Mouse (Mus musculus) midbrain, embryonic 10.5 days (tissue): ENCODE results near the gene Gm5485. TPM values are rescaled to one million over a fixed set of nuclear protein-coding genes. Genes with fewer than 3 reads are reported as not detected.

ENCODE experiments used
- DNase-seq: peaks from one replicate; pipeline ENCODE4 v3.0.0-alpha.2; 2017; ENCODE audit warnings: low spot score
- H3K27ac ChIP-seq: fragments of 300-500 bp; sonication (generic); replicated peaks from 2 replicates; pipeline ENCODE4 v1.5.1; 2016; ENCODE audit warnings: mild to moderate bottlenecking
- H3K27me3 ChIP-seq: fragments of 300-500 bp; sonication (generic); 2 replicates; pipeline ENCODE4 v1.6.1; 2016; ENCODE audit warnings: low read depth, mild to moderate bottlenecking; ENCODE audit not compliant: poor library complexity, severe bottlenecking
- H3K36me3 ChIP-seq: fragments of 300-500 bp; sonication (generic); 2 replicates; pipeline ENCODE4 v1.6.1; 2016; ENCODE audit warnings: mild to moderate bottlenecking, moderate library complexity
- H3K4me1 ChIP-seq: fragments of 300-500 bp; sonication (generic); 2 replicates; pipeline ENCODE4 v1.6.1; 2016
- H3K4me3 ChIP-seq: fragments of 300-500 bp; sonication (generic); 2 replicates; pipeline ENCODE4 v1.5.1; 2016; ENCODE audit warnings: mild to moderate bottlenecking, moderate library complexity
- H3K9me3 ChIP-seq: fragments of 300-500 bp; sonication (generic); replicated peaks from 2 replicates; pipeline ENCODE4 v1.6.1; 2016; ENCODE audit warnings: mild to moderate bottlenecking
- WGBS: fragments of 180-500 bp; shearing (Covaris S2); methylation state at CpG from one replicate; pipeline ENCODE4 v1.1.7; 2016; 5-methylcytosine and 5-hydroxymethylcytosine counted together
- polyA plus RNA-seq: library from polyadenylated mRNA; unstranded; fragments of >200 nt; fragmentation: Nextera tagmentation; extraction: Ambion mirVana; gene quantifications from 2 replicates; pipeline ENCODE4 v1.2.1, GENCODE M21; 2016

The Gm5485 gene
- polyA plus RNA-seq, 1 experiment from 2014 or later: not detected

DNA sequence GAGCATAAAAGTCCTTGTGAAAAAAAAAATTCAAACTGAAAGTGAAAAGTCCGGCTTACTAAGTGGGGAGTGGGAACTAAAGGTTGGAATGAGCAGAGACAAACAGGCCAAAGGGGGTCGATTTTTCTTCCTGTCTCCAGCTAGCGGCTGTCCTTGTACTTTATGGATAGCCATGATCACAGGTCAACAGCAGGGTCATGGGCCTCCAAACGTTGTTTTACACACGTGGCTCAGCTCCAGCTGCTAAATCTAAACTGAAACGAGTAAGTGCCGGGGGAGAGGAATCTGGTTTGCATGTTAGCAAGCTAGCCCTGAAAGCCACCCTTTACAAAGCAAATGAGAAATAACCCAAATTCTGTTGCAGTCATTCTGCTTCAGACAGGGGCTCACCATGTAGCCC, 2.6 kb downstream of the Gm5485 start:
- Histone ChIP-seq H3K36me3 (no peaks in the 10 kb centered on the region), H3K4me3 (no peak overlapping the region), H3K9me3 (no peaks in the 10 kb centered on the region), H3K27ac (no peak overlapping the region), H3K27me3 (no peaks in the 10 kb centered on the region), H3K4me1 (0 out of 2 replicates have a peak, but pooled peaks cover 7% of the 10 kb centered on the region)
- no peak for DNase-seq
- WGBS: 81% methylated on average over 7 of the region's 7 CpGs

DNA sequence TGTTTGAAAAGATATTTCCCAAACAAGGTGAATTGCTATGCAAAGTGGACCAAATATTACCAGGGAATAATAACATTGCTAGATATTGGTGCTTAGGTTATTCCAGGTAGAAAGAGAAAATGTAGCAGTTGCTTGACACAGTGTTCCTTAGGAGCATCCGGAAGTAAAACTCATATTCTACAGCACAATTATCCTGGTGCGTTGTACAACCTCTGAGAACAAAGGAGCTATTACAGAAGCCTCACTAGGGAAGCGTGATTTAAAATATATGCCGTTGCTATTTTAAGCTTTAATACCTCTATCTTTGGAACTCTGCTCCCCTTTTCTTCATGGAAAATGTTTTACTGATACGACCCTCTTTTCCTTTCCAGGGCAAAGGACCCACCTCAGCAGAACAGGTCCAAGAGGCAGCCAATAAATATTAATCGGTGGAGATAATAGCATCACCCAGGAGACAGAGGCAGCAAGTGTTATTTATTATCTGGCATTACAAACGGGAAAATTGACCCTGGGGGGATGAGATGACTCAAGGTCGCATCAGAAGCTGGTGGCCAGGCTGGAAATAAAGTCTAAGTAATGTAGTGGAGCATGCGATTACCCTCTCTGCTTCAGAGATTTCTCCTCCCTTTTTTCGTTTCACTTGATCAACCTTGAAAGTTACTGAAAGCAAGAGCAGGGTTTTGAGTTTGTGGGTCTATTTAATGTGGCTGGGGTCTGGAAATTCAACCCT, 6.4 kb downstream of the Gm5485 start:
- Histone ChIP-seq H3K4me3 (no peak overlapping the region), H3K27ac (no peak overlapping the region), H3K27me3 (no peaks in the 10 kb centered on the region), H3K9me3 (no peaks in the 10 kb centered on the region), H3K36me3 (no peaks in the 10 kb centered on the region), H3K4me1 (0 out of 2 replicates have a peak, but pooled peaks cover 7% of the 10 kb centered on the region)
- no peak for DNase-seq
- 67% methylated on average over 10 of the region's 10 CpGs for WGBS

DNA sequence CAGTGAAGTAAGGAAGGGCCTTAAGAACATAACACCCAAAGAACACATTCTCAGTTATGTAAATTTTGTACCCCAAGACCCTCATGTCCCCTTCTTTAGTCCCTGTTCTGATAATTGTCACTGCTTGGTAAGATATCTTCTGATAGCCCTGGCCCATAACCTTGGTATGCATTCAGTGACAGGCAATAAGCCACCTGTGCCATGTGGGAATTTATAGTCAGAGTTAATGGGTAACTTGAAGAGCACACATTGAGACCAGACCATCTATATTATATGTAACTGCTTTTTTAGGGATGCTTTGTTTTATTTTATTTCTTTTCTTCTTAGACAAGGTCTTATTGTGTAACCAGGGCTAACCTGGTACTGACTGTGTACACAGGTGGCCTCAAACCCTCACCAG, 8.2 kb downstream of the Gm5485 start:
- Histone ChIP-seq H3K27ac (no peak overlapping the region), H3K36me3 (no peaks in the 10 kb centered on the region), H3K9me3 (no peaks in the 10 kb centered on the region), H3K27me3 (no peaks in the 10 kb centered on the region), H3K4me1 (0 out of 2 replicates have a peak, but pooled peaks cover 7% of the 10 kb centered on the region), H3K4me3 (no peak overlapping the region)
- DNase-seq: no peak

DNA sequence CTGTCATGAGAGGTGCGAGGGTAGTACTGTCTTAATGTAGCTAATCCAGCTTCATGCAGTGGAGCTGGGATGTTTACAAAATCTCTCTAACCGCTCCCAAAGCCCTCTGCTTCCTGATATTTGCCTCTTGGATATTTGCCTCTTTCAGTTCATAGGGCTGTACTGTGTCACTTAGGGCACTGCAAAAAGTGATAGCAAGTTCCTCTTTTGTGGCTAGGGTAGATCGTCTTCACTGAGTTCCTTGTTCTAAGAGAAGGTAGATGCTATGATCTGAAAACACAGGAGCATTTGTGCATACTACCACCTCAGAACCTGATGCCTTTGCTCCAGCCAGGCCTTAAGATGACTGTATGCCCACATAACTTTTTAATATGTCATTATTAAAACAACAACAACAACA, 8.8 kb downstream of the Gm5485 start:
- no peaks in the 10 kb centered on the region for H3K36me3 ChIP-seq
- no peaks in the 10 kb centered on the region for H3K27me3 ChIP-seq
- no peak overlapping the region for H3K4me3 ChIP-seq
- H3K4me1 ChIP-seq: 0 out of 2 replicates have a peak, but pooled peaks cover 7% of the 10 kb centered on the region
- no peaks in the 10 kb centered on the region for H3K9me3 ChIP-seq
- 94% methylated on average over 3 of the region's 3 CpGs for WGBS
- no peak overlapping the region for H3K27ac ChIP-seq
- no peak for DNase-seq

DNA sequence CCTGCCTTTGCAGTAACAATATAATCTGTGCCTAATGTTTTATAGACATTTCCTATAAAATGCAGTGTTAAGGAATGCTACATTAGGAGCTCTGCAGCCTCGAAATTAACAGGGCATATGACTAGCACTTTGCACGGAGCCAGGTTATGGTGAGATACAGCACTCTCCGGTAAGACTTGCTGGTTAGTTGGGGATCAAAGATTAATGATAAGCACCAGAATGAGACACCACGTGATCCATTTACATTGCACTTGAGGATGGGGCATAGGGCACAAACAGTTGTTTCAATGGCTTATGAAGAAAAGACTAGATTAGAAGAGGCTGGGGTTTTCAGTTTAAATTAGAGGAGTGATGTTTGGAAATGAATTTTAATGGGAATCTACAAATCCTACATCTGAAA, 9.3 kb downstream of the Gm5485 start:
- no peaks in the 10 kb centered on the region for H3K27me3 ChIP-seq
- no peak overlapping the region for H3K27ac ChIP-seq
- no peak for DNase-seq
- no peaks in the 10 kb centered on the region for H3K9me3 ChIP-seq
- 0 out of 2 replicates have a peak, but pooled peaks cover 7% of the 10 kb centered on the region for H3K4me1 ChIP-seq
- 82% methylated on average over 4 of the region's 4 CpGs for WGBS
- H3K36me3 ChIP-seq: no peaks in the 10 kb centered on the region
- no peak overlapping the region for H3K4me3 ChIP-seq

DNA sequence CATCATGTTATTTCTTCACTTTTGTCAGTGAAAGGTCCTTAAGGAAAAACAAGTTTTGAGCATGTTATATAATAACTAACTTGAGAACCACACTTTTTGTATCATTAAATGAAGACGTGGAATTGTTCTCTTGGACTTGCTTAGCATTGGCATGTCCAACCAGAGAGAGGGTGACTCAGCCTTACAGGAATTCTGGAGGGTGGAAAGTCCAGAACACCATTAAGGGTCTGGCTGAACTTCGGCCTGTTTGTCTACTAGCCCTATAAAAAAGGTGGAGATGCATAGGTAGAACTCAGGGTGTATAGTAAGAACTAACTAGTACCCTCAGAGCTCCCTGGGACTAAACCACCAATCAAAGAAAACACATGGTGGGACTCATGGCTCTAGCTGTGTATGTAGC, 16.9 kb downstream of the Gm5485 start:
- DNase-seq: no peak
- 90% methylated on average over 2 of the region's 2 CpGs for WGBS
- no peaks in the 10 kb centered on the region for H3K9me3 ChIP-seq

DNA sequence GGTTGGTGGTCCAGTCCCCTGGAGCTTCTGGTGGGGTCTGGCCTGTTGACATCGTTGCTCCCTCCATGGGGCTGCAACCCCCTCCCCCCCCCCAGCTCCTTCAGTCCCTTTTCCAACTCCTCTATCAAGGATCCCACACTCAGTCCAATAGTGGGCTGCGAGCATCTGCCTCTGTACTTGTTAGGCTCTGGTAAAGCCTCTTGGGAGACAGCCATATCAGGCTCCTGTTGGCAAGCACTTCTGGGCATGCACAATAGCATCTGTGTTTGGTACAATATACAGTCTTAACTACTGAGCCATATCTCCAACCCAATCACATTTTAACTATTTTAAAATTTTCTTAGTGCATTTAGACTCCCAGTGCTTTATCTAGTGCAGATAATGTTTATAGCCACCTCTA, 25.2 kb downstream of the Gm5485 start:
- 82% methylated on average over 2 of the region's 2 CpGs for WGBS
- Histone ChIP-seq H3K4me3 (no peak overlapping the region), H3K27me3 (no peaks in the 10 kb centered on the region), H3K27ac (no peak overlapping the region), H3K9me3 (no peaks in the 10 kb centered on the region), H3K4me1 (no peaks in the 10 kb centered on the region), H3K36me3 (no peaks in the 10 kb centered on the region)
- no peak for DNase-seq

More for the DNA sequence above, 16.9 kb downstream of the Gm5485 start:
- H3K4me1 ChIP-seq: no peaks in the 10 kb centered on the region
- H3K4me3 ChIP-seq: no peak overlapping the region
- no peaks in the 10 kb centered on the region for H3K36me3 ChIP-seq
- no peaks in the 10 kb centered on the region for H3K27me3 ChIP-seq
- no peak overlapping the region for H3K27ac ChIP-seq

DNA sequence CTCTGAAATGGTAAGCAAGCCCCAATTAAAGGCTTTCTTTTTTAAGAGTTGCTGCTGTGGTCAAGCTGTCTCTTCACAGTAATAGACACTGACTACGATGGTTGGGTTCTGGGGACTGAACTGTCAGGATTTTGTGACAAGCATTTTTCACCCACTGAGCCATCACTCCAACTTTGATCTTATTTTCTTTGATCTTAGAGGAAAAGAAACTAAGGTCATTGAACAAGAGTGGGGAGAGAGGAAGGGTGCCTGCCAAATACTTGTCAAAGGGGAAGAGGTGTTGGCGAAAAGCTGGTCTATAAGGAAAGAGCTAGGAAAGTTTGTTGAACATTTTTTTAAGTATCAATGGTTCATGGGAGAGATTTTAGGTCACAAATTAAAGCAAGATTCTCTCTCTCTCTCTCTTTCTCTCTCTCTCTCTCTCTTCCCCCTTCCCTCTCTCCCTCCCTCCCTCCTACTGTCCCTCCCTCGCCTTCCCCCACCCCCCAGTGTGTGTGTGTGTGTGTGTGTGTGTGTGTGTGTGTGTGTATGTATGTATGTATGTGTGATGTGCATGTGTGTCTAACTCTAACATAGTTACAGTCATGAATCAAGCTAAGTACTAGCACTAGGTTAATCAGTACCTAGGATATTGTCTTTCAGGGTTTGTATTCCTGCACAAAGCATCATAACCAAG, 28.5 kb downstream of the Gm5485 start:
- H3K9me3 ChIP-seq: no peaks in the 10 kb centered on the region
- H3K4me1 ChIP-seq: no peaks in the 10 kb centered on the region
- 68% methylated on average over 3 of the region's 3 CpGs for WGBS
- no peak overlapping the region for H3K27ac ChIP-seq
- no peak for DNase-seq
- H3K4me3 ChIP-seq: no peak overlapping the region
- no peaks in the 10 kb centered on the region for H3K36me3 ChIP-seq
- H3K27me3 ChIP-seq: no peaks in the 10 kb centered on the region

DNA sequence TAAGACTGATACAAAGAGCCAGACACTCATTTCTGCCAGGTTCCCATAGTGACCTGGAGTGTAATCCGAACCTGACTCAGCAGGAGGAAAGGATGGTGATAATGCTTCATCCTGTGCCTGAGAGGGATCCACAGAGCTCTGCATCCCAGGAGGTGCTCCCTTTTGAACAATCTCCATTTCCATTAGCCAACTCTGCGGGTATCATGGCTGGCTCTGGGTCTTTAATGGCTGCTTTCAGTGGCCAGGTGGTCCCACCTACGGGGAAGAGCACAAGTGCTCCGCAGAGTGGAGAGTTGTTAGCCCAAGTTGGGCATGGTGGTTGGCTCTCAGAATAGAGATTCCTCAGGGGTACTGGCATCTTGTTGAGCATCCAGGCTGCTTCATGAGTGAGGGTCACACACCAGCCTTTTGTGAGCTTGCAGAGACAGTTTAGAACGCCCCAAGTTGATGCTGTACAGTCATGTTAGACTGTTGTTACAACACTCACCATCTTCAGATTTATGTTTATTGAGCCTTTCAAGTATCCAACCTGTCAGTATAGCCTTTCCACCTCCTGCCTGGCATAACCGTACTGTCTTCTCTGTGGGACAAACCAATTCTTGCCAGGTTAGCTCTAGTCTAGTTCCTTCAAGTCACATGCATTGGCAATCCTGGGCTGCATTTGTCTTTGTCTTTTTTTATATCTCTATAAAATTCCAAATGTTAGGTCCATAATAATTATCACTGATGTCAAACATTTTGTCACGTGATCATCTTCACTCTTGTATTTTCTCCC, 38.3 kb downstream of the Gm5485 start:
- Histone ChIP-seq H3K36me3 (no peaks in the 10 kb centered on the region), H3K4me3 (no peak overlapping the region), H3K27ac (no peak overlapping the region), H3K4me1 (no peaks in the 10 kb centered on the region), H3K27me3 (no peaks in the 10 kb centered on the region), H3K9me3 (no peaks in the 10 kb centered on the region)
- DNase-seq: no peak
- 74% methylated on average over 7 of the region's 7 CpGs for WGBS

DNA sequence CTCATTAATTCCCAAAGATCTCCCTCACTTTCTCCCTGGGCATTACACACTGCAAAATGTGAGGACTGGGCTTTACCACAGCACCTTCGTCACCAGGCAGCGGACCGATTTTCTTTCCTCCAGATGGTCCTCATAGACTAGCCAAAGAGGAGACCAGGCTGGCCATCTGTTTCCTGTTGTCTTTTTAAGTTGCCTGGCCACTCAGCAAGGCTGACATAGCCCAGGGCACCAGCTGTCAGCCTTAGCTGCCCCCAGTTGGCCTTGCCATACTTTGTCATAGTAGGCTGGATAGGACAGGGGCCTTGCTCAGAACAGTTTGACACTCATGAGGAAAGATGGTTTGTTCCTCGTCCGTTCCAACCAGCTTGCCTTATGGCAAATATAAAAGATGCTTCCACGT, 39.8 kb downstream of the Gm5485 start:
- H3K27ac ChIP-seq: no peak overlapping the region
- no peaks in the 10 kb centered on the region for H3K36me3 ChIP-seq
- no peak overlapping the region for H3K4me3 ChIP-seq
- WGBS: 83% methylated on average over 6 of the region's 6 CpGs
- no peaks in the 10 kb centered on the region for H3K4me1 ChIP-seq
- DNase-seq: no peak
- H3K27me3 ChIP-seq: no peaks in the 10 kb centered on the region
- H3K9me3 ChIP-seq: no peaks in the 10 kb centered on the region

DNA sequence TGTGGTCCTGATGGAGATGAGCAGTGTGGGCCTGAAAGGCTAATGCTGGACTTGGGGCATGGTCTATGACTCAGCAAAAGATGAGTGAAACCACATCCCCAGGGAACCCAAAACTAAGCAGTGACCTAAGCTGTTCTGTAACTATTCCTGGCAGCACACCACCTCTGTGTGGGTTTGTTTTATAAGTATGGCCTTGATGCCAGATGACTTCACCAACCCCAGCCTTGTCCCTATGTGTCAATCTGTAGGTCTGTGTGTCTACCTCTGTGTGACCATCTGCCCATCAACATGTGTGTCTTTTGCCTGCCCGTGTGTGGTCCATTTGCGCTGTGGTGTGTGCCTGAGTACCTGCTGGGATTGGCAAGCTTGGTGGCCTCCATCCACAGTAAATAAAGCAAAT, 44.1 kb downstream of the Gm5485 start:
- Histone ChIP-seq H3K27ac (no peak overlapping the region), H3K27me3 (no peaks in the 10 kb centered on the region), H3K4me1 (no peaks in the 10 kb centered on the region), H3K4me3 (no peak overlapping the region), H3K36me3 (no peaks in the 10 kb centered on the region), H3K9me3 (0 out of 2 replicates have a peak, but pooled peaks cover 2% of the 10 kb centered on the region)
- WGBS: 96% methylated on average over 2 of the region's 2 CpGs
- no peak for DNase-seq

DNA sequence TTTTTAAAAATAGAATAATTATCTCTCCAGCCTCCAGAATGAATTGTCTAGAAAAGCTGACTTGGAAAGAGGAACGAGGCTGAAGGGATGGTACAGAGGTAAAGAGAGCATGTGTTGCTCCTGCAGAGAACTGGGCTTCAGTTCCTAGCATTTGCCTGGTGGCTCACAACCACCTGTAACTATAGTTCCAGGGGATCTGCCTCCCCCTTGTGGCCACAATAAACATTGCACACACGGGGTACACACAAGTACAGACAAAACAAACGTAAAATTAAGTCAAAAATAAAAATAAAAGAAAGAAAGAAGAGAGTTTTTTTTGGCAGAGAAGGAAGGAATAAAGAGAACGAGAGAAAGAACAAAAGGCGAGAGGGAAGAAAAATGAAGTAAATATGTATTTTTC, 45.4 kb downstream of the Gm5485 start:
- Histone ChIP-seq H3K4me3 (no peak overlapping the region), H3K4me1 (no peaks in the 10 kb centered on the region), H3K27me3 (no peaks in the 10 kb centered on the region), H3K36me3 (no peaks in the 10 kb centered on the region), H3K27ac (no peak overlapping the region), H3K9me3 (0 out of 2 replicates have a peak, but pooled peaks cover 2% of the 10 kb centered on the region)
- 86% methylated on average over 5 of the region's 5 CpGs for WGBS
- DNase-seq: no peak

DNA sequence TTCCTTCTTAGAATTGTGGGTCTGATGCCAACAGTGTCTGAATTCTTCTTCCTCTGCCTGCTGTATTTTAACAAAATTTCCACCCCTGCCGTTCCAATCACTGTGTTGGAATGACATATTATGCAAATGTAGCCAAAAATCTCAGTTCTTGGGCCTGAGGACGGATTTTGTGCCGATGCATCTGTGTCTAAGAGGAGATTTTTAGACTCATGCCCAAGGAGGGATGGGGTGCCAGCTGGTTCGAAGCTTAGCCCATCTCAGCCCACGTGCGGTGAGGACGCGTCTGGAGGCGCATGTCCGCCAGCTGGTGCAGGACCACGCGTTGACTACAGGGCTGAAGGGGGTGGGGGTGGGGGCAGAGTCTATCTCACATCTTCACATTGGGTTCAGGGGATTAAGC, 51.3 kb downstream of the Gm5485 start:
- WGBS: 94% methylated on average over 12 of the region's 12 CpGs
- Histone ChIP-seq H3K9me3 (no peaks in the 10 kb centered on the region), H3K36me3 (no peaks in the 10 kb centered on the region), H3K27ac (no peak overlapping the region), H3K27me3 (no peaks in the 10 kb centered on the region), H3K4me3 (no peak overlapping the region), H3K4me1 (no peaks in the 10 kb centered on the region)
- DNase-seq: no peak
